22 mouse cellular contexts compared by ENCODE assay signal in the genomic region with DNA sequence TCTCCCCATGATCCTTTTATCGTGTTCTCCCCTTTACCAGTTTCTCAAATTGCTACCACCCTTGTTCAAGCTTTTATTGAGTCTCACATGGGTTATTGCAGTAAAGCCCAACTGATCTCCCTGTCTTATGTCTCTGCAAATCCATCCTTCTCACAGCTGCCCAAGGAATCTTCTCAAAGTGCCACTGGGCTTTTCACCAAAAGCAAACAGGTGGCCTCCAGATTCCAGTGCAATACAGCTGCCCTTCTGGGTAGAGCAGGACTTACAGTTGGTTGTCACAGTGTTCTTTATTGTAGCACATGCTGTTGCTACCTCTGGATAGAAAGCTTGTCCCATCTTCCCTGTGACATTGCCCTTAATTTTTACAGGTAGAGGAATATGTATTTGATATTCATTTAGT. TPM values are rescaled to one million over a fixed set of nuclear protein-coding genes. Genes with fewer than 3 reads are reported as not detected.
A peak's percentile ranks its signal among the peaks of the same experiment; 100 is the strongest.
DNase-seq lines count a peak whose midpoint lies in the region; ATAC-seq and TF ChIP-seq lines count a peak whose summit lies in the region.
"Had no signal": no experiment of that assay in that cellular context is flagged by ENCODE, and none has a peak within 500 bp of the region (broad histone marks: within the 10 kb centered on the region; RNA-seq: fewer than 3 reads in every experiment).

No protein-coding gene starts in this region.

- peak; percentile 42 for DNase-seq in embryonic facial prominence, embryonic 14.5 days (ENCODE audit: low spot score)
- no peak for DNase-seq in embryonic facial prominence, embryonic 10.5 days (ENCODE audit: low spot score)
- DNase-seq in limb, embryonic 10.5 days (ENCODE audit: low spot score), result no peak
- peak; percentile 16 for DNase-seq in limb, embryonic 14.5 days (ENCODE audit: low spot score)
- DNase-seq in thymus, postnatal 36 days, result no peak
- DNase-seq: adrenal gland, adult 2 months; adrenal gland, adult 8-10 months; adrenal gland, postnatal 10 days; adrenal gland, postnatal 14 days; adrenal gland, postnatal 25 days; adrenal gland, postnatal 36 days; B cell, adult 2 months; cerebellum, adult 11 months; cerebellum, adult 11-12 months; cerebellum, adult 18-20 months had no signal

- no peaks in the 10 kb centered on the region for H3K4me1 ChIP-seq in embryonic facial prominence, embryonic 14.5 days (ENCODE audit: control insufficient read depth, insufficient read depth, low read length)
- H3K4me1 ChIP-seq in embryonic facial prominence, embryonic 10.5 days, result peaks cover 10% of the 10 kb centered on the region; the same call in 1 of the 2 replicates
- H3K4me1 ChIP-seq in limb, embryonic 13.5 days, result no peaks in the 10 kb centered on the region
- no peaks in the 10 kb centered on the region for H3K4me1 ChIP-seq in limb, embryonic 10.5 days
- H3K4me1 ChIP-seq in limb, embryonic 14.5 days (ENCODE audit: control insufficient read depth, insufficient read depth, low read length), result no peaks in the 10 kb centered on the region

- H3K9me3 ChIP-seq in embryonic facial prominence, embryonic 14.5 days (ENCODE audit: control insufficient read depth, low read length), result no peaks in the 10 kb centered on the region
- H3K9me3 ChIP-seq in embryonic facial prominence, embryonic 10.5 days, result no peaks in the 10 kb centered on the region
- no peaks in the 10 kb centered on the region for H3K9me3 ChIP-seq in limb, embryonic 13.5 days
- no peaks in the 10 kb centered on the region for H3K9me3 ChIP-seq in limb, embryonic 10.5 days (replicated peaks)
- H3K9me3 ChIP-seq in limb, embryonic 14.5 days (ENCODE audit: control insufficient read depth, low read length), result no peaks in the 10 kb centered on the region
- H3K9me3 ChIP-seq: G1E had no signal

- no peaks in the 10 kb centered on the region for H3K36me3 ChIP-seq in embryonic facial prominence, embryonic 14.5 days (ENCODE audit: control insufficient read depth, insufficient read depth, low read length)
- H3K36me3 ChIP-seq in embryonic facial prominence, embryonic 10.5 days (replicated peaks), result no peaks in the 10 kb centered on the region
- no peaks in the 10 kb centered on the region for H3K36me3 ChIP-seq in limb, embryonic 13.5 days
- no peaks in the 10 kb centered on the region for H3K36me3 ChIP-seq in limb, embryonic 10.5 days
- H3K36me3 ChIP-seq in limb, embryonic 14.5 days (ENCODE audit: control insufficient read depth, insufficient read depth, low read length), result no peaks in the 10 kb centered on the region
- H3K36me3 ChIP-seq in myocyte (ENCODE audit: control insufficient read depth, insufficient read depth), result no peaks in the 10 kb centered on the region

- H3K79me2 ChIP-seq in myocyte (ENCODE audit: control insufficient read depth, insufficient read depth), result peaks cover 3% of the 10 kb centered on the region

- H3K9ac ChIP-seq in embryonic facial prominence, embryonic 14.5 days (ENCODE audit: low read depth, low read length), result no peak overlapping the region
- no peak overlapping the region for H3K9ac ChIP-seq in limb, embryonic 13.5 days
- no peak overlapping the region for H3K9ac ChIP-seq in limb, embryonic 14.5 days (ENCODE audit: low read depth, low read length, severe bottlenecking)

- no peaks in the 10 kb centered on the region for H3K27me3 ChIP-seq in embryonic facial prominence, embryonic 14.5 days (replicated peaks; ENCODE audit: control insufficient read depth, insufficient read depth, low read length)
- no peaks in the 10 kb centered on the region for H3K27me3 ChIP-seq in embryonic facial prominence, embryonic 10.5 days (replicated peaks; ENCODE audit: low read depth, poor library complexity, severe bottlenecking)
- no peaks in the 10 kb centered on the region for H3K27me3 ChIP-seq in limb, embryonic 13.5 days
- H3K27me3 ChIP-seq in limb, embryonic 10.5 days (ENCODE audit: low read depth, poor library complexity, severe bottlenecking), result no peaks in the 10 kb centered on the region
- no peaks in the 10 kb centered on the region for H3K27me3 ChIP-seq in limb, embryonic 14.5 days (ENCODE audit: control insufficient read depth, insufficient read depth, low read length)
- H3K27me3 ChIP-seq in myocyte (ENCODE audit: control insufficient read depth, insufficient read depth, insufficient read length), result no peaks in the 10 kb centered on the region
- H3K27me3 ChIP-seq: CH12.LX, Patski had no signal

- 0 out of 2 replicates have a peak, but pooled peaks have one; percentile 12 for ATAC-seq in embryonic facial prominence, embryonic 14.5 days (ENCODE audit: low read depth)
- peak; percentile 55; the same call in 1 of the 2 replicates for ATAC-seq in limb, embryonic 13.5 days (ENCODE audit: low FRiP score, low read depth)
- ATAC-seq in limb, embryonic 14.5 days (ENCODE audit: low FRiP score, low read depth), result peak; percentile 67
- ATAC-seq in activated CD4-positive, CD25-positive, alpha-beta regulatory T cell, adult 4 months, result no peak
- ATAC-seq: CD4-positive, CD25-positive, alpha-beta regulatory T cell, adult 4 months; Patski had no signal

- no peak overlapping the region for H3K4me3 ChIP-seq in embryonic facial prominence, embryonic 14.5 days (ENCODE audit: low read depth, low read length)
- no peak overlapping the region for H3K4me3 ChIP-seq in embryonic facial prominence, embryonic 10.5 days
- H3K4me3 ChIP-seq in limb, embryonic 13.5 days, result no peak overlapping the region
- H3K4me3 ChIP-seq in limb, embryonic 10.5 days, result no peak overlapping the region
- no peak overlapping the region for H3K4me3 ChIP-seq in limb, embryonic 14.5 days (replicated peaks; ENCODE audit: low read length)
- no peak overlapping the region for H3K4me3 ChIP-seq in myocyte

- H3K4me2 ChIP-seq in embryonic facial prominence, embryonic 14.5 days (ENCODE audit: low read depth, low read length), result no peak overlapping the region
- no peak overlapping the region for H3K4me2 ChIP-seq in limb, embryonic 13.5 days (replicated peaks)
- no peak overlapping the region for H3K4me2 ChIP-seq in limb, embryonic 14.5 days (replicated peaks; ENCODE audit: low read depth, low read length, severe bottlenecking)
- H3K4me2 ChIP-seq in myocyte (ENCODE audit: low read depth), result no peak overlapping the region

- TF ChIP-seq POLR2A in limb, embryonic 14.5 days (IDR thresholded peaks at IDR 0.05; ENCODE audit: borderline replicate concordance, extremely low read depth, insufficient read depth, insufficient read length), result no peak
- TF ChIP-seq POLR2A in myocyte (IDR thresholded peaks at IDR 0.05; ENCODE audit: insufficient read length, low read depth), result no peak

- 71% methylated on average over 1 of the region's 1 CpGs for WGBS in embryonic facial prominence, embryonic 14.5 days
- WGBS in embryonic facial prominence, embryonic 10.5 days, result 69% methylated on average over 1 of the region's 1 CpGs
- 59% methylated on average over 1 of the region's 1 CpGs for WGBS in limb, embryonic 13.5 days
- WGBS in limb, embryonic 10.5 days, result 78% methylated on average over 1 of the region's 1 CpGs
- 64% methylated on average over 1 of the region's 1 CpGs for WGBS in limb, embryonic 14.5 days

- H3K27ac ChIP-seq in embryonic facial prominence, embryonic 14.5 days (replicated peaks; ENCODE audit: low read depth, low read length), result no peak overlapping the region
- no peak overlapping the region for H3K27ac ChIP-seq in embryonic facial prominence, embryonic 10.5 days (replicated peaks)
- no peak overlapping the region for H3K27ac ChIP-seq in limb, embryonic 13.5 days
- no peak overlapping the region for H3K27ac ChIP-seq in limb, embryonic 10.5 days
- no peak overlapping the region for H3K27ac ChIP-seq in limb, embryonic 14.5 days (replicated peaks; ENCODE audit: low read depth, low read length)

- no peak overlapping the region for H3ac ChIP-seq in myocyte (ENCODE audit: control insufficient read depth, insufficient read length)

TF ChIP-seq in myocyte, 11 proteins besides CTCF, POLR2A, EP300 and RAD21:
- TF ChIP-seq TCF3 (IDR thresholded peaks at IDR 0.05; ENCODE audit: insufficient read length, low read depth), result no peak
- TF ChIP-seq REST (IDR thresholded peaks at IDR 0.05; ENCODE audit: insufficient read depth, insufficient read length), result no peak
- TF ChIP-seq USF1 (IDR thresholded peaks at IDR 0.05; ENCODE audit: low read depth), result no peak
- TF ChIP-seq MYOD1 (IDR thresholded peaks at IDR 0.05; ENCODE audit: control insufficient read depth in 1 of 3, insufficient read length in 2 of 3, low read depth in 2 of 3), result peak in 1 of 3 experiments; percentile 54
- no peak for TF ChIP-seq CEBPB (IDR thresholded peaks at IDR 0.05; ENCODE audit: insufficient read depth, poor library complexity, severe bottlenecking)
- TF ChIP-seq MAX (IDR thresholded peaks at IDR 0.05; ENCODE audit: low read depth), result no peak
- TF ChIP-seq TCF12 (IDR thresholded peaks at IDR 0.05; ENCODE audit: insufficient read depth, poor library complexity, severe bottlenecking), result no peak
- no peak for TF ChIP-seq SRF (IDR thresholded peaks at IDR 0.05; ENCODE audit: control insufficient read depth, insufficient read length, low read depth)
- peak in 2 of 3 experiments; percentile 15 to 63 for TF ChIP-seq MYOG (IDR thresholded peaks at IDR 0.05; ENCODE audit: control insufficient read depth in 1 of 3, insufficient read depth in 1 of 3, insufficient read length in 2 of 3, low read depth in 2 of 3)
- no peak for TF ChIP-seq POLR2AphosphoS2 (IDR thresholded peaks at IDR 0.05; ENCODE audit: insufficient read length, low read depth)
- no peak for TF ChIP-seq E2F4 (IDR thresholded peaks at IDR 0.05; ENCODE audit: insufficient read depth)
TF ChIP-seq in myocyte: peak in this region for 2.

RNA-seq across cellular contexts. Expression of gene Vps41, which starts 44.4 kb away (rescaled TPM):
- 70.6 and 75.1 TPM in 2 replicates for polyA plus RNA-seq in embryonic facial prominence, embryonic 14.5 days (2014; fragmentation: Nextera tagmentation; extraction: Ambion mirVana)
- polyA plus RNA-seq in embryonic facial prominence, embryonic 10.5 days (2016; fragmentation: Nextera tagmentation; extraction: Ambion mirVana), result 61.9 and 64.0 TPM in 2 replicates
- 70.1 and 71.0 TPM in 2 replicates for polyA plus RNA-seq in limb, embryonic 13.5 days (2015; fragmentation: Nextera tagmentation; extraction: Ambion mirVana)
- polyA plus RNA-seq in limb, embryonic 10.5 days (2016; fragmentation: Nextera tagmentation; extraction: Ambion mirVana), result 53.7 and 62.0 TPM in 2 replicates
- polyA plus RNA-seq in limb, embryonic 14.5 days (2012; rRNA removed), result 35.2 and 39.8 TPM in 2 replicates
- 68.5 and 74.9 TPM in 2 replicates for polyA plus RNA-seq in limb, embryonic 14.5 days (2014; fragmentation: Nextera tagmentation; extraction: Ambion mirVana)
- polyA plus RNA-seq in myocyte (2012; fragmentation: generic; extraction: Trizol), result 20.0 TPM
- 10 to 100 TPM; 67.6 to 94.8 TPM for polyA plus RNA-seq in activated CD4-positive, CD25-positive, alpha-beta regulatory T cell, adult 4 months (2017; shearing (Covaris generic))

Comparison
In these comparisons a context has a peak if more than half of its experiments do, and no peak if none do; other contexts are left out.
1. DNase-seq: peak in embryonic facial prominence, embryonic 14.5 days (single experiment) and limb, embryonic 14.5 days (single experiment); none in embryonic facial prominence, embryonic 10.5 days (single experiment), limb, embryonic 10.5 days (single experiment) and thymus, postnatal 36 days (0 of 2).